Mouse (Mus musculus): ENCODE measurements at regions not wholly inside any gene's neighbourhood (a gene's known extent, or its start where the extent isn't known, plus 50 kb on each side); places are given as distances from the start of the nearest gene placed in this dataset.

GRCm38 (mm10) chr1:194878440-194878839 lies 60.2 kb upstream of the Cd34 start:
- H3K36me3 ChIP-seq (ENCODE audit: insufficient read depth, low read length), result no peaks in the 10 kb centered on the region
- peaks cover 9% of the 10 kb centered on the region; the same call in 1 of the 2 replicates for H3K27me3 ChIP-seq (ENCODE audit: insufficient read depth, low read length)
- TF ChIP-seq POU5F1 (IDR thresholded peaks at IDR 0.05; ENCODE audit: borderline replicate concordance, low read length) (no peak), CTCF (conservative IDR thresholded peaks at IDR 0.05; ENCODE audit: low read length) (no peak), NANOG (IDR thresholded peaks at IDR 0.05; ENCODE audit: borderline replicate concordance, low read length) (no peak)
- no peaks in the 10 kb centered on the region for H3K9me3 ChIP-seq (ENCODE audit: low read length)
- H3K4me1 ChIP-seq (replicated peaks; ENCODE audit: low read depth, low read length), result peaks cover 4% of the 10 kb centered on the region
- H3K4me3 ChIP-seq (replicated peaks; ENCODE audit: low read length), result no peak overlapping the region

- H3K4me1 ChIP-seq (replicated peaks; ENCODE audit: low read depth, low read length), result peaks cover 4% of the 10 kb centered on the region
- H3K4me3 ChIP-seq (replicated peaks; ENCODE audit: low read length), result peak overlapping the region; percentile 37
- H3K36me3 ChIP-seq (ENCODE audit: insufficient read depth, low read length), result no peaks in the 10 kb centered on the region
- H3K9me3 ChIP-seq (ENCODE audit: low read length), result no peaks in the 10 kb centered on the region
- peak; percentile 98 for TF ChIP-seq CTCF (conservative IDR thresholded peaks at IDR 0.05; ENCODE audit: low read length)
- no peak for TF ChIP-seq NANOG (IDR thresholded peaks at IDR 0.05; ENCODE audit: borderline replicate concordance, low read length)
- peaks cover 9% of the 10 kb centered on the region; the same call in 1 of the 2 replicates for H3K27me3 ChIP-seq (ENCODE audit: insufficient read depth, low read length)
These were observed 59.0 kb upstream of the Cd34 start for GRCm38 (mm10) chr1:194879324-194880233.

GRCm38 (mm10) chr1:194881556-194882223 lies 56.9 kb upstream of the Cd34 start:
- H3K9me3 ChIP-seq (ENCODE audit: low read length), result no peaks in the 10 kb centered on the region
- H3K27me3 ChIP-seq (ENCODE audit: insufficient read depth, low read length), result peaks cover 9% of the 10 kb centered on the region; the same call in 1 of the 2 replicates
- H3K4me1 ChIP-seq (replicated peaks; ENCODE audit: low read depth, low read length), result peaks cover 4% of the 10 kb centered on the region
- H3K4me3 ChIP-seq (replicated peaks; ENCODE audit: low read length), result no peak overlapping the region
- TF ChIP-seq POU5F1 (IDR thresholded peaks at IDR 0.05; ENCODE audit: borderline replicate concordance, low read length) (no peak), NANOG (IDR thresholded peaks at IDR 0.05; ENCODE audit: borderline replicate concordance, low read length) (no peak), CTCF (conservative IDR thresholded peaks at IDR 0.05; ENCODE audit: low read length) (no peak)
- no peaks in the 10 kb centered on the region for H3K36me3 ChIP-seq (ENCODE audit: insufficient read depth, low read length)

GRCm38 (mm10) chr1:194885071-194885686 lies 53.4 kb upstream of the Cd34 start:
- Histone ChIP-seq H3K36me3 (ENCODE audit: insufficient read depth, low read length) (no peaks in the 10 kb centered on the region), H3K27me3 (ENCODE audit: insufficient read depth, low read length) (no peaks in the 10 kb centered on the region), H3K9me3 (ENCODE audit: low read length) (no peaks in the 10 kb centered on the region), H3K4me1 (replicated peaks; ENCODE audit: low read depth, low read length) (no peaks in the 10 kb centered on the region), H3K4me3 (replicated peaks; ENCODE audit: low read length) (no peak overlapping the region)
- TF ChIP-seq NANOG (IDR thresholded peaks at IDR 0.05; ENCODE audit: borderline replicate concordance, low read length) (no peak), POU5F1 (IDR thresholded peaks at IDR 0.05; ENCODE audit: borderline replicate concordance, low read length) (no peak), CTCF (conservative IDR thresholded peaks at IDR 0.05; ENCODE audit: low read length) (no peak)

- Histone ChIP-seq H3K4me1 (replicated peaks; ENCODE audit: low read depth, low read length) (no peaks in the 10 kb centered on the region), H3K36me3 (ENCODE audit: insufficient read depth, low read length) (no peaks in the 10 kb centered on the region), H3K4me3 (replicated peaks; ENCODE audit: low read length) (no peak overlapping the region), H3K9me3 (ENCODE audit: low read length) (no peaks in the 10 kb centered on the region), H3K27me3 (ENCODE audit: insufficient read depth, low read length) (no peaks in the 10 kb centered on the region)
- TF ChIP-seq NANOG (IDR thresholded peaks at IDR 0.05; ENCODE audit: borderline replicate concordance, low read length) (no peak), POU5F1 (IDR thresholded peaks at IDR 0.05; ENCODE audit: borderline replicate concordance, low read length) (no peak), CTCF (conservative IDR thresholded peaks at IDR 0.05; ENCODE audit: low read length) (no peak)
These were observed 52.9 kb upstream of the Cd34 start for GRCm38 (mm10) chr1:194885687-194886077.

All from E14TG2a.4 (cell line).